Mouse (Mus musculus): ENCODE data around the gene Speer3.
"Not testable (repeated sequence)": the region's sequence is repeated elsewhere in the genome, so short reads cannot be mapped to it uniquely, and the experiment has no call there.

Gene Speer3

DNA sequence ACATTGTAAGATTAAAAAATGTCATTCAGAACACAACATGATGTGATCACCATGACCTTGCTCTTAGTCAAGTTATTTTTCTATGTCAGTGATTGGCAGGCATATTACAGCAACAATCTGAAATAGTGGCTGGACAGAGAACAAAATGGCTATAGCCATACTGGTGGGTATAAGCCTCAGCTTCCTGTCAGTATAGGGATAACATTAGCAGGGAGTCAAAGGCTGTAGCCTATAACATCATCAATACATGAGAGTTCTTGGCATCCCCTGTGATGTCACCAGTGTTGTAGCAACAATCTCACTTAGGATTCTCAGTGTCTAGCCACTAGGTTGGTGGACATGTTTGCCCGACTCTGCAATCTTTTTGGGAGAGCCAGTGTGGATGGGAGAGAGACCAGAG, at the start of gene Speer3:
TSS of gene Speer3 (plus strand) at position 301 of the 400 bp plus-strand sequence.
- no peak for DNase-seq (ENCODE audit: low read depth, low spot score)

DNA sequence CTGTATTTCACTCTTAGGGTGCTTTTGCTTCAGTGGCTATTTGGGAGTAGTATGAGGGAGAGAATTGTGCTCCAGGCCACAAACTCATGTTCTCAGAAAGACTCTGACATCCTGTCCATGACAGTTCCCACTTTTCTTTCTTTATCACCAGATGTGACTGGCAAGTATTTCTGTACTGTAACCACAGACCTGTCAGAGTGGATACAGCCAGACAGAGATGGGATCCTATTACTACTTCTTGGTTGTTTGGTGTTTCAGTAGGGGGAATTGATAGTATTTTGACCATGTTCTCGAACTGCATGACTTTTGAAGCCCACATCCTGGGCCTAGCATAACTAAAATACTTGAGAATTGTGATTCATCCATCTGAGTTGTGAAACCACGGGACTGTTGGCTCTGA, 19.1 kb downstream of the Speer3 start:
- not testable (repeated sequence) for DNase-seq (ENCODE audit: low read depth, low spot score)

DNA sequence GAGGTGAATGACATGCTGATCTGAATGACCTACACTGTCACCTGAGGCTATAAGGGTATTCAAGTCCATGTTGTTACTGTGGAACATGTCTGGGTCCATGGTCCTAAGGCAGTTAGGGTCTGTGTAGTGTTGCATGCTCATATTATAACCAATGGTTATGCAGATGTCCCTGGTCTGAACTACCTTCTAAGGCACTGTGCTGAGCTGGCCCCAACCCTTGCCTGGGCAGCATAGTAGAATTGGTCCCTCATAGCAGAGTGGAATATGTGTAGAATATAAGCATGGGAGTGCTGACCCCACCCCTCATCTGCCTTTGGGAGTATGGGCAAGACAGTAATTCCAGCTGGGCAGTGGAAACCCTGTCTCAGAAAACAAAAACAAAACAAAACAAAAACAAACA, 33.7 kb downstream of the Speer3 start:
- DNase-seq (ENCODE audit: low read depth, low spot score), result no peak

DNA sequence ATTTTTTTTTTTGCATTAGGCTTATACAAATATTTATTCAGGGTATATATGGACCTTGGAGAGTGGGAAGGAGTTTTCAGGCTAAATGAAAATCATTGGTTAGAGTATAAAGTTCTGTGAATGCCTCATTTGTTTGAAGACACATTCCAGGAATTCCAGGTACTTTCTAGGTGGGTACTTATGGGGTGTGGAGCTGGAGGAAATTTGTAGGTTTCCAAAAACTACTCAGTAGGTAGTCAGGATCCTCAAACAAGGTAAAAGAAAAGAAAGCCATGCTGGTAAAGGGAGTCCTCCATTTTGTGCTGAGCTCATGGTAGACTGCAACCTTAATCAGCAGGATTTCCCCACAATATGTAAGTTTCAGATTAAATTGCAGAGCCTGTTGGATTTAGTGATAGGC, 35.3 kb downstream of the Speer3 start:
- DNase-seq (ENCODE audit: low read depth, low spot score), result no peak

DNA sequence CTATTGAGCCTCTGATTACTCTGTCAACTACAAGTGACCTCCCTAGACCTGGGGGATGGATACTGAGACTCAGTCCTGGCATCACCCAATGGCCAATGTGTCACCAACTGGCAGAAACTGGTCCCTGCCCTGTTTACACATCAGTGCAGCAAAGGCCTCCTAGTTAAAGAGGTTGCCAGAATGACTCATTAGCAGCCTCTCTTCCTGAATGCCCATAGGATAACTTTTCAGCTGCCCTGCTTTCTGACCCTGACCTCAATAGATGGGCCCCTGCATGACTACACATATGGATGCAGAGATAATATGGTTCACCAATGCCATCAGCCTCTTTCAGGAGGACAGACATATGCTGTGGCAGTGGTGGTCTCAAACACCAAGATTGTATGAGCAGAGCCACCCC, 52.9 kb downstream of the Speer3 start:
- DNase-seq (ENCODE audit: low read depth, low spot score), result no peak
